Comparison of ENCODE assay signal across 35 mouse cellular contexts in genomic region chr8:58904465-58904864, GRCm38 (mm10). TPM values are rescaled to one million over a fixed set of nuclear protein-coding genes. Genes with fewer than 3 reads are reported as not detected.
"Had no signal": no experiment of that assay in that cellular context is flagged by ENCODE, and none has a peak within 500 bp of the region (broad histone marks: within the 10 kb centered on the region; RNA-seq: fewer than 3 reads in every experiment).

No protein-coding gene starts in this region.

- DNase-seq: layer of hippocampus, postnatal 36 days; left cerebral cortex, postnatal 4 days; liver; liver, embryonic 13.5 days; liver, postnatal 0 days; lung, adult 18-20 months; lung, adult 2 months; lung, embryonic 14.5 days; lung, postnatal 10 days; lung, postnatal 14 days; lung, postnatal 36 days; lung, postnatal 4 days had no signal

- H3K9ac ChIP-seq: limb, embryonic 12.5 days; limb, embryonic 13.5 days; limb, embryonic 15.5 days; liver, embryonic 12.5 days; liver, embryonic 13.5 days; liver, embryonic 14.5 days; liver, embryonic 15.5 days; liver, postnatal 0 days; lung, embryonic 14.5 days; lung, embryonic 15.5 days; midbrain, embryonic 12.5 days; neural tube, embryonic 12.5 days had no signal

- H3K4me2 ChIP-seq: limb, embryonic 12.5 days; limb, embryonic 13.5 days; limb, embryonic 15.5 days; liver, embryonic 11.5 days; liver, embryonic 12.5 days; liver, embryonic 13.5 days; liver, embryonic 15.5 days; lung, embryonic 14.5 days; lung, embryonic 15.5 days; midbrain, embryonic 12.5 days; neural tube, embryonic 12.5 days had no signal

- H3K27ac ChIP-seq: left cerebral cortex, adult 2 months; limb, embryonic 10.5 days; limb, embryonic 12.5 days; limb, embryonic 13.5 days; limb, embryonic 15.5 days; liver, embryonic 12.5 days; liver, embryonic 13.5 days; liver, embryonic 14.5 days; liver, embryonic 15.5 days; lung, embryonic 15.5 days; macrophage; midbrain, embryonic 10.5 days; midbrain, embryonic 12.5 days; neural tube, embryonic 12.5 days had no signal

- H3K4me1 ChIP-seq: limb, embryonic 10.5 days; limb, embryonic 12.5 days; limb, embryonic 13.5 days; limb, embryonic 15.5 days; liver, embryonic 12.5 days; liver, embryonic 13.5 days; liver, embryonic 15.5 days; lung, embryonic 15.5 days; megakaryocyte, embryonic 14.5 days; midbrain, embryonic 12.5 days; neural tube, embryonic 12.5 days had no signal

- H3K9me3 ChIP-seq: limb, embryonic 10.5 days; limb, embryonic 12.5 days; limb, embryonic 13.5 days; limb, embryonic 15.5 days; liver, embryonic 12.5 days; liver, embryonic 13.5 days; liver, embryonic 15.5 days; lung, embryonic 15.5 days; megakaryocyte, embryonic 14.5 days; midbrain, embryonic 10.5 days; midbrain, embryonic 12.5 days; neural tube, embryonic 12.5 days had no signal

- H3K36me3 ChIP-seq: limb, embryonic 10.5 days; limb, embryonic 12.5 days; limb, embryonic 13.5 days; limb, embryonic 15.5 days; liver, embryonic 12.5 days; liver, embryonic 13.5 days; liver, embryonic 15.5 days; lung, embryonic 15.5 days; midbrain, embryonic 10.5 days; midbrain, embryonic 12.5 days; neural tube, embryonic 12.5 days had no signal

- H3K27me3 ChIP-seq: limb, embryonic 12.5 days; limb, embryonic 13.5 days; limb, embryonic 15.5 days; liver, embryonic 12.5 days; liver, embryonic 13.5 days; liver, embryonic 15.5 days; lung, embryonic 15.5 days; megakaryocyte, embryonic 14.5 days; midbrain, embryonic 12.5 days; neural tube, embryonic 12.5 days had no signal

- ATAC-seq: liver, embryonic 12.5 days; liver, postnatal 0 days; lung, postnatal 0 days had no signal

- H3K4me3 ChIP-seq: left cerebral cortex, adult 2 months; limb, embryonic 10.5 days; limb, embryonic 12.5 days; limb, embryonic 13.5 days; limb, embryonic 15.5 days; liver, embryonic 12.5 days; liver, embryonic 13.5 days; liver, embryonic 15.5 days; lung, embryonic 15.5 days; megakaryocyte, embryonic 14.5 days; midbrain, embryonic 10.5 days; midbrain, embryonic 12.5 days; myocyte; neural tube, embryonic 12.5 days had no signal

RNA-seq across cellular contexts. Expression of gene BC030500, which starts 7.1 kb away (rescaled TPM):
- total RNA-seq: liver, adult 2 months; megakaryocyte progenitor cell, adult 5-6 weeks; megakaryocyte, adult 5-6 weeks; megakaryocyte-erythroid progenitor cell, adult 5-6 weeks; monocyte, adult 5-6 weeks had no signal
- polyA plus RNA-seq: liver, adult 2 months; liver, embryonic 11.5 days; liver, embryonic 12.5 days; liver, embryonic 13.5 days; liver, embryonic 14.5 days; liver, embryonic 15.5 days; liver, embryonic 16.5 days; liver, postnatal 0 days; macrophage had no signal

RNA-seq across cellular contexts. Expression of gene Galntl6, which starts 8.0 kb away (rescaled TPM):
- total RNA-seq: liver, adult 2 months; megakaryocyte progenitor cell, adult 5-6 weeks; megakaryocyte-erythroid progenitor cell, adult 5-6 weeks; monocyte, adult 5-6 weeks had no signal
- polyA plus RNA-seq: liver, adult 2 months; liver, embryonic 14.5 days; liver, embryonic 15.5 days; liver, embryonic 16.5 days; liver, postnatal 0 days; macrophage; myocyte had no signal
